Mouse (Mus musculus) limb, embryonic 13.5 days (tissue): ENCODE measurements at regions not wholly inside any gene's neighbourhood (a gene's known extent, or its start where the extent isn't known, plus 50 kb on each side); places are given as distances from the start of the nearest gene placed in this dataset.

ENCODE experiments used
- ATAC-seq: fragments of 200-750 bp; cut with Nextera tagmentation; 2 replicates; pipeline ENCODE4 v1.8.0; 2017; ENCODE audit warnings: low read depth, moderate number of reproducible peaks, moderate TSS enrichment; ENCODE audit not compliant: low FRiP score
- H3K27ac ChIP-seq: fragments of 300-500 bp; sonication (generic); 2 replicates; pipeline ENCODE4 v1.5.1; 2015; ENCODE audit warnings: inconsistent platforms, mild to moderate bottlenecking, moderate library complexity
- H3K27me3 ChIP-seq: fragments of 300-500 bp; sonication (generic); 2 replicates; pipeline ENCODE4 v1.6.1; 2015; ENCODE audit warnings: mild to moderate bottlenecking, inconsistent platforms
- H3K36me3 ChIP-seq: fragments of 300-500 bp; sonication (generic); 2 replicates; pipeline ENCODE4 v1.6.1; 2015; ENCODE audit warnings: inconsistent platforms, mild to moderate bottlenecking, moderate library complexity
- H3K4me1 ChIP-seq: fragments of 300-500 bp; sonication (generic); 2 replicates; pipeline ENCODE4 v1.6.1; 2015; ENCODE audit warnings: inconsistent platforms
- H3K4me2 ChIP-seq: fragments of 300-500 bp; sonication (generic); replicated peaks from 2 replicates; pipeline ENCODE4 v1.6.1; 2015; ENCODE audit warnings: inconsistent platforms, mild to moderate bottlenecking, moderate library complexity
- H3K4me3 ChIP-seq: fragments of 300-500 bp; sonication (generic); 2 replicates; pipeline ENCODE4 v1.5.1; 2015; ENCODE audit warnings: moderate library complexity, mild to moderate bottlenecking, inconsistent platforms
- H3K9ac ChIP-seq: fragments of 300-500 bp; sonication (generic); 2 replicates; pipeline ENCODE4 v1.6.1; 2015; ENCODE audit warnings: mild to moderate bottlenecking, inconsistent platforms
- H3K9me3 ChIP-seq: fragments of 300-500 bp; sonication (generic); 2 replicates; pipeline ENCODE4 v1.6.1; 2016; ENCODE audit warnings: inconsistent platforms
- whole genome bisulfite sequencing: fragments of 180-500 bp; shearing (Covaris S2); methylation state at CpG from one replicate; pipeline ENCODE4 v1.1.7; 2015; 5-methylcytosine and 5-hydroxymethylcytosine counted together

DNA sequence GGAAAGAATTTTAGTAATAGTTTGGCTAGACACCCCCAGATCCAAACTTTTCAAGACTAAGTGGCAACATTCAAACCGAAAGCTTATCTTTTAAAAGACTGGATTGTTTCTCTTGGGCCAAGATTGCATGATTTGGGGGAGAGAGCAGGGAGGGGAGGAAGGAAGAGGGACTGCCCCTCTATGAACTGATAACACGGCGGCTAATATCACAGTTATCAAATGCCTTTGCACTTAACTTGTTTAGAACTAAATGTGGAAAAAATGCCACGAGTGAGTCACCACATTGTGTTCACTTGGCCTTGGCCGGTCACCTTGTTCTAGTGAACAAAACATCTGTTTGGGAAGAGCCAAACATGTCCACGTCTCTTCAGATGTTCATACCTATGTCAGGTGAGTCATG lies 92.3 kb downstream of the Tes start:
- ATAC-seq: no peak
- Histone ChIP-seq H3K4me2 (no peak overlapping the region), H3K9ac (no peak overlapping the region), H3K9me3 (no peaks in the 10 kb centered on the region), H3K4me1 (no peaks in the 10 kb centered on the region), H3K36me3 (no peaks in the 10 kb centered on the region), H3K27ac (no peak overlapping the region), H3K27me3 (no peaks in the 10 kb centered on the region), H3K4me3 (no peak overlapping the region)
- WGBS: 84% methylated on average over 6 of the region's 6 CpGs

GRCm38 (mm10) chr6:17169971-17170781 lies 105.2 kb downstream of the Tes start:
- H3K36me3 ChIP-seq: no peaks in the 10 kb centered on the region
- no peaks in the 10 kb centered on the region for H3K27me3 ChIP-seq
- H3K4me3 ChIP-seq: no peak overlapping the region
- peak; percentile 80 for ATAC-seq
- no peaks in the 10 kb centered on the region; the same call in 1 of the 2 replicates for H3K9me3 ChIP-seq
- peaks cover 21% of the 10 kb centered on the region for H3K4me1 ChIP-seq
- 55% methylated on average over 18 of the region's 18 CpGs for WGBS
- H3K9ac ChIP-seq: no peak overlapping the region
- peak overlapping the region; percentile 39 for H3K27ac ChIP-seq
- peak overlapping the region; percentile 41; the same call in 1 of the 2 replicates for H3K4me2 ChIP-seq

- Histone ChIP-seq H3K4me3 (no peak overlapping the region), H3K9me3 (no peaks in the 10 kb centered on the region; the same call in 1 of the 2 replicates), H3K36me3 (no peaks in the 10 kb centered on the region), H3K9ac (no peak overlapping the region), H3K27me3 (no peaks in the 10 kb centered on the region), H3K4me2 (peak overlapping the region; percentile 41), H3K4me1 (peaks cover 21% of the 10 kb centered on the region), H3K27ac (peak overlapping the region; percentile 44; the same call in 1 of the 2 replicates)
- ATAC-seq: no peak
- WGBS: 57% methylated on average over 7 of the region's 7 CpGs
Measured at GRCm38 (mm10) chr6:17170782-17171272, 105.9 kb downstream of the Tes start.

GRCm38 (mm10) chr6:17171273-17172011 lies 106.5 kb downstream of the Tes start:
- Histone ChIP-seq H3K4me3 (no peak overlapping the region), H3K9ac (peak overlapping the region; percentile 25; the same call in 1 of the 2 replicates), H3K36me3 (no peaks in the 10 kb centered on the region), H3K27me3 (no peaks in the 10 kb centered on the region), H3K27ac (peak overlapping the region; percentile 44; the same call in 1 of the 2 replicates), H3K4me1 (peaks cover 21% of the 10 kb centered on the region), H3K9me3 (no peaks in the 10 kb centered on the region; the same call in 1 of the 2 replicates), H3K4me2 (peak overlapping the region; percentile 41)
- ATAC-seq: 0 out of 2 replicates have a peak, but pooled peaks have one; percentile 32
- WGBS: 22% methylated on average over 17 of the region's 17 CpGs

- H3K27me3 ChIP-seq: no peaks in the 10 kb centered on the region
- H3K36me3 ChIP-seq: no peaks in the 10 kb centered on the region
- 78% methylated on average over 1 of the region's 1 CpGs for WGBS
- H3K4me3 ChIP-seq: no peak overlapping the region
- H3K4me2 ChIP-seq: no peak overlapping the region
- no peak overlapping the region for H3K9ac ChIP-seq
- H3K4me1 ChIP-seq: peaks cover 21% of the 10 kb centered on the region
- H3K9me3 ChIP-seq: no peaks in the 10 kb centered on the region; the same call in 1 of the 2 replicates
- 0 out of 2 replicates have a peak overlapping the region, but pooled peaks have one; percentile 44 for H3K27ac ChIP-seq
- no peak for ATAC-seq
Measured at GRCm38 (mm10) chr6:17172050-17172449, 107.1 kb downstream of the Tes start.

DNA sequence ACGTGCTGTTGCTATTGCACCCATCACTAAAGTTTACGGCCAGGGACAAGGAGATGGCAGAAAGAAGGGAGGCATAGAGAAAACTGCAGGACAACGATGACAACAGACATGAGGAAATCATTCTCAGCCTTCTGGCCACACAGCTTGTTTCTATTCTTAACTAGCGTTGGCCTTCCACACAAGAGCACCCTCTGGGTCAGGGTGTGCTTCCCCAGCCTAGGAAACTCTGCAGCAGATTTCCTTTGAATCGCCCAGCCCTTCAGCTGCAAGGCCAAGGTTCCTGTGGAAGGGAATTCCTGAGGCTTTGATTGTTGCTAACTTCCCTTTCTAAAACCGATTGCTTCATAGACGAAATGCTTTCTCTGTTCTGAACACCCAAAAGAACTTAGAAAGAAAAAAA lies 103.8 kb upstream of the Cav2 start:
- H3K36me3 ChIP-seq: no peaks in the 10 kb centered on the region
- no peak overlapping the region for H3K4me3 ChIP-seq
- no peak overlapping the region for H3K4me2 ChIP-seq
- H3K27ac ChIP-seq: no peak overlapping the region
- WGBS: 46% methylated on average over 7 of the region's 7 CpGs
- ATAC-seq: no peak
- H3K9ac ChIP-seq: no peak overlapping the region
- no peaks in the 10 kb centered on the region; the same call in 1 of the 2 replicates for H3K9me3 ChIP-seq
- H3K27me3 ChIP-seq: no peaks in the 10 kb centered on the region
- no peaks in the 10 kb centered on the region for H3K4me1 ChIP-seq

DNA sequence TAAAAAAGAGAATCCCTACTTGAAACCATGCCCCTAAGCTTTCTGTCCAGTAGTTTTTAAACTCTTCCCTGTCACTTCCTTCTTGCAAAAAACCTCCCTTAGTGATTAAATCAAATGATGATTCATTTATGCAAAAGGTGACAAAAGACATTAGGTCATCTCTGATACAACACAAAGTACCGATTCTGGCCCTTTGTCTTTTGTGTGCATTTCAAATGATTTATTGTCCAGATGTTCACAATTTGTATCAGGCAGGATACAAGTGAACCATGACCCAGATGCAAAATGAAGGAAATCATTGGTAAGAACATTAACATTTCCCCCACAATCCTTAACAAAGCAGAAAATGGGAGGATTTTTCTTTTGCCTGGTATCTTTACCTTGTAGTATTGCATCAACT lies 101.5 kb upstream of the Cav2 start:
- Histone ChIP-seq H3K4me2 (no peak overlapping the region), H3K4me3 (no peak overlapping the region), H3K9ac (no peak overlapping the region), H3K27ac (no peak overlapping the region), H3K36me3 (no peaks in the 10 kb centered on the region), H3K4me1 (no peaks in the 10 kb centered on the region), H3K9me3 (no peaks in the 10 kb centered on the region; the same call in 1 of the 2 replicates), H3K27me3 (no peaks in the 10 kb centered on the region)
- WGBS: 12% methylated on average over 1 of the region's 1 CpGs
- ATAC-seq: no peak

GRCm38 (mm10) chr6:17186604-17187003 lies 94.4 kb upstream of the Cav2 start:
- 70% methylated on average over 5 of the region's 5 CpGs for WGBS
- no peak for ATAC-seq
- H3K9me3 ChIP-seq: no peaks in the 10 kb centered on the region

GRCm38 (mm10) chr6:17187106-17187505 lies 93.9 kb upstream of the Cav2 start:
- H3K4me3 ChIP-seq: no peak overlapping the region
- no peak overlapping the region for H3K27ac ChIP-seq
- 50% methylated on average over 4 of the region's 4 CpGs for WGBS
- ATAC-seq: no peak
- no peaks in the 10 kb centered on the region for H3K36me3 ChIP-seq
- H3K9me3 ChIP-seq: no peaks in the 10 kb centered on the region
- H3K27me3 ChIP-seq: no peaks in the 10 kb centered on the region
- H3K4me2 ChIP-seq: no peak overlapping the region
- H3K9ac ChIP-seq: no peak overlapping the region
- H3K4me1 ChIP-seq: peaks cover 3% of the 10 kb centered on the region; the same call in 1 of the 2 replicates

More at GRCm38 (mm10) chr6:17186604-17187003, 94.4 kb upstream of the Cav2 start:
- H3K27me3 ChIP-seq: no peaks in the 10 kb centered on the region
- no peak overlapping the region for H3K4me2 ChIP-seq
- no peak overlapping the region for H3K27ac ChIP-seq
- peaks cover 3% of the 10 kb centered on the region; the same call in 1 of the 2 replicates for H3K4me1 ChIP-seq
- no peak overlapping the region for H3K4me3 ChIP-seq
- no peak overlapping the region for H3K9ac ChIP-seq
- no peaks in the 10 kb centered on the region for H3K36me3 ChIP-seq

DNA sequence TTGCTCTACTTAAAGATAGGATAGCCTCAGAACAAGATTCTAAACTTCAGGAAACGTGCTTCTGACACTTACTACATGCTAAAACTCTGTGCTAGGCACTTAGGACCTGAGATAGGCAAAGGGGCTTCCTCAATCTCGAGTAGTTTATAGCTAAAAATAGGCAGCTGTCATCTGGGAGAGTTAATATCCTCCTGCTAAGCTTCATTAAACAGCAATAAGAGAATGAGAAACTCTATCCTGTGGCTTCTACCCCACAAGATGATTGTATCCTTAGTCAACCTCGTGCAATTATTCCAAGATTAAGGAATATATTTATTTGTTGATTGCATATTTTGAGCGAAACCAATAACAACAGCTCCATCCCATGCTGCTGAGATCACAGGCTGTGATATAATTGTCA lies 85.4 kb upstream of the Cav2 start:
- H3K36me3 ChIP-seq: no peaks in the 10 kb centered on the region
- no peak overlapping the region for H3K27ac ChIP-seq
- H3K4me2 ChIP-seq: no peak overlapping the region
- H3K4me1 ChIP-seq: no peaks in the 10 kb centered on the region; the same call in 1 of the 2 replicates
- H3K4me3 ChIP-seq: no peak overlapping the region
- no peaks in the 10 kb centered on the region for H3K9me3 ChIP-seq
- no peak for ATAC-seq
- H3K27me3 ChIP-seq: no peaks in the 10 kb centered on the region
- H3K9ac ChIP-seq: no peak overlapping the region
- WGBS: 64% methylated on average over 4 of the region's 4 CpGs

GRCm38 (mm10) chr6:17197728-17198397 lies 83.1 kb upstream of the Cav2 start:
- H3K4me1 ChIP-seq: no peaks in the 10 kb centered on the region; the same call in 1 of the 2 replicates
- H3K4me3 ChIP-seq: no peak overlapping the region
- H3K27me3 ChIP-seq: no peaks in the 10 kb centered on the region
- no peaks in the 10 kb centered on the region for H3K9me3 ChIP-seq
- no peak overlapping the region for H3K9ac ChIP-seq
- no peak overlapping the region for H3K4me2 ChIP-seq
- WGBS: 70% methylated on average over 18 of the region's 18 CpGs
- no peaks in the 10 kb centered on the region for H3K36me3 ChIP-seq
- no peak for ATAC-seq
- no peak overlapping the region for H3K27ac ChIP-seq
